Mouse (Mus musculus) thymus, adult 2 months (tissue): Measurements from ENCODE around the gene Ppp1r10. TPM values are rescaled to one million over a fixed set of nuclear protein-coding genes. Genes with fewer than 3 reads are reported as not detected.

ENCODE experiments used
- DNase-seq: peaks from one replicate; pipeline ENCODE4 v3.0.0; 2021
- H3K27ac ChIP-seq: fragments of 200-500 bp; 2 replicates; pipeline ENCODE4 v1.5.1; 2012; ENCODE audit warnings: low read length, control low read depth; ENCODE audit not compliant: control insufficient read depth, insufficient read depth
- H3K27me3 ChIP-seq: fragments of 200-500 bp; 2 replicates; pipeline ENCODE4 v1.6.1; 2012; ENCODE audit warnings: mild to moderate bottlenecking, low read length, moderate library complexity, mixed read lengths; ENCODE audit not compliant: control insufficient read depth, insufficient read depth
- H3K36me3 ChIP-seq: fragments of 200-500 bp; 2 replicates; pipeline ENCODE4 v1.6.1; 2012; ENCODE audit warnings: mild to moderate bottlenecking, low read length, moderate library complexity; ENCODE audit not compliant: control insufficient read depth, insufficient read depth
- H3K4me1 ChIP-seq: fragments of 200-500 bp; replicated peaks from 2 replicates; pipeline ENCODE4 v1.6.1; 2012; ENCODE audit warnings: low read length; ENCODE audit not compliant: control insufficient read depth, insufficient read depth
- H3K4me3 ChIP-seq: fragments of 200-500 bp; 2 replicates; pipeline ENCODE4 v1.5.1; 2012; ENCODE audit warnings: mild to moderate bottlenecking, low read length, control low read depth, moderate library complexity; ENCODE audit not compliant: control insufficient read depth, insufficient read depth
- CTCF ChIP-seq: fragments of 200-500 bp; IDR thresholded peaks from 2 replicates; pipeline ENCODE4 v1.5.1; 2012; ENCODE audit warnings: mild to moderate bottlenecking, control low read depth, low read length, moderate library complexity, borderline replicate concordance; ENCODE audit not compliant: control insufficient read depth, poor library complexity, insufficient read depth; ENCODE audit errors: extremely low read depth
- POLR2A ChIP-seq: fragments of 200-500 bp; IDR thresholded peaks from 2 replicates; pipeline ENCODE4 v1.6.1; 2012; ENCODE audit warnings: mild to moderate bottlenecking, low read length, control low read depth, moderate library complexity; ENCODE audit not compliant: control insufficient read depth, poor library complexity, insufficient read depth; ENCODE audit errors: extremely low read depth
- WGBS: fragments of 180-500 bp; shearing (Covaris S2); methylation state at CpG from one replicate; pipeline ENCODE4 v1.1.7; 2018; 5-methylcytosine and 5-hydroxymethylcytosine counted together
- polyA plus RNA-seq: library from polyadenylated mRNA; depleted of rRNA; stranded (reverse); fragments of >200 nt; gene quantifications from 2 replicates; pipeline ENCODE4 v1.2.3, GENCODE M21; 2012

The Ppp1r10 gene
- polyA plus RNA-seq, 1 experiment, result 63.0 TPM

- H3K27ac ChIP-seq, result no peak overlapping the region
- TF ChIP-seq POLR2A (no peak), CTCF (no peak)
- no peaks in the 10 kb centered on the region for H3K27me3 ChIP-seq
- H3K4me1 ChIP-seq, result peaks cover 7% of the 10 kb centered on the region
- H3K36me3 ChIP-seq, result peaks cover 44% of the 10 kb centered on the region
- no peak for DNase-seq
- H3K4me3 ChIP-seq, result no peak overlapping the region
- whole genome bisulfite sequencing, result 97% methylated on average over 17 of the region's 17 CpGs
Measured at GRCm38 (mm10) chr17:35882924-35883323, 33.3 kb upstream of the Ppp1r10 start.

DNA sequence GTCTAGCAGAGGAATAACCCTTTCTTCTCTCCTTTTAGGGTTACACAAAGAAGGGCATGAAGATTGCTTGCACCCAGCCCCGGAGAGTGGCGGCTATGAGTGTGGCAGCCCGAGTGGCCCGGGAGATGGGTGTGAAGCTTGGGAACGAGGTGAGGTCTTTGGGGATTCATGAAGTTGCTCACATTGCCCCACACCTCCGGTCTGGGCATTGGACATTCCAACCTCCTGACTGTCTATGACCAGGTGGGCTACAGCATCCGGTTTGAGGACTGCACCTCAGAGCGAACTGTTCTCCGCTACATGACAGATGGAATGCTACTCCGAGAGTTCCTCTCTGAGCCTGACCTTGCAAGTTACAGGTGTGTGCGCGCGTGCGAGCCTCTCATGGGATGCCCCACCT is 32.5 kb upstream of the Ppp1r10 start:
- no peak overlapping the region for H3K4me3 ChIP-seq
- no peak overlapping the region for H3K27ac ChIP-seq
- no peak for TF ChIP-seq CTCF
- TF ChIP-seq POLR2A, result no peak
- WGBS, result 99% methylated on average over 14 of the region's 14 CpGs
- H3K4me1 ChIP-seq, result peaks cover 7% of the 10 kb centered on the region
- H3K36me3 ChIP-seq, result peaks cover 52% of the 10 kb centered on the region
- DNase-seq, result no peak
- H3K27me3 ChIP-seq, result no peaks in the 10 kb centered on the region

DNA sequence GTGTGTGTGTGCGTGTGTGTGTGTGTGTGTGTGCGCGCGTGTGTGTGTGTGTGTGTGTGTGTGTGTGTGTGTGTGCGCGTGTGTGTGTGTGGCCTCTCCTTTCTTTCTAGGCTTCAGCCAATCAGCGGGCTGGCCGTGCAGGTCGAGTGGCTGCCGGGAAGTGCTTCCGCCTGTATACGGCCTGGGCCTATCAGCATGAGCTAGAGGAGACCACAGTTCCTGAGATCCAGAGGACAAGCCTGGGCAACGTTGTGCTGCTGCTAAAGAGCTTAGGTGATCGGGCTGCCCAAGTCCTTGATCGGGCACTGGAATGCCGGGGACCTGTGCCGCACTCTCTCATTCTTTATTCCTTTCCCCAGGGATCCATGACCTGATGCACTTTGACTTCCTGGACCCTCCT is 28.5 kb upstream of the Ppp1r10 start:
- no peak overlapping the region for H3K27ac ChIP-seq
- H3K27me3 ChIP-seq, result no peaks in the 10 kb centered on the region
- no peak overlapping the region for H3K4me3 ChIP-seq
- 96% methylated on average over 9 of the region's 17 CpGs for WGBS
- no peak for TF ChIP-seq POLR2A
- no peak for TF ChIP-seq CTCF
- no peak for DNase-seq
- H3K36me3 ChIP-seq, result peaks cover 86% of the 10 kb centered on the region
- no peaks in the 10 kb centered on the region for H3K4me1 ChIP-seq

- Histone ChIP-seq H3K36me3 (peaks cover 14% of the 10 kb centered on the region), H3K27ac (peak within 1 kb of the TSS; percentile 62), H3K4me1 (peaks cover 14% of the 10 kb centered on the region), H3K4me3 (peak within 1 kb of the TSS; percentile 98), H3K27me3 (no peaks in the 10 kb centered on the region)
- under 1% methylated on average over 86 of the region's 86 CpGs for WGBS
- peak; percentile 91 for DNase-seq
- TF ChIP-seq POLR2A (peak; percentile 41; the same call in 1 of the 2 replicates), CTCF (0 out of 2 replicates have a peak, but pooled peaks have one; percentile 25)
Measured at GRCm38 (mm10) chr17:35896781-35897643, 19.2 kb upstream of the Ppp1r10 start, which contains the start of gene 2310061I04Rik. TSS of gene 2310061I04Rik (minus strand) at chr17:35897431.

GRCm38 (mm10) chr17:35897644-35898573 is 18.3 kb upstream of the Ppp1r10 start:
- TF ChIP-seq POLR2A (no peak), CTCF (no peak)
- Histone ChIP-seq H3K4me3 (0 out of 2 replicates have a peak overlapping the region, but pooled peaks have one; percentile 2), H3K4me1 (peaks cover 16% of the 10 kb centered on the region), H3K27ac (peak overlapping the region; percentile 62), H3K27me3 (no peaks in the 10 kb centered on the region), H3K36me3 (peaks cover 6% of the 10 kb centered on the region)
- WGBS, result 28% methylated on average over 23 of the region's 23 CpGs
- no peak for DNase-seq

DNA sequence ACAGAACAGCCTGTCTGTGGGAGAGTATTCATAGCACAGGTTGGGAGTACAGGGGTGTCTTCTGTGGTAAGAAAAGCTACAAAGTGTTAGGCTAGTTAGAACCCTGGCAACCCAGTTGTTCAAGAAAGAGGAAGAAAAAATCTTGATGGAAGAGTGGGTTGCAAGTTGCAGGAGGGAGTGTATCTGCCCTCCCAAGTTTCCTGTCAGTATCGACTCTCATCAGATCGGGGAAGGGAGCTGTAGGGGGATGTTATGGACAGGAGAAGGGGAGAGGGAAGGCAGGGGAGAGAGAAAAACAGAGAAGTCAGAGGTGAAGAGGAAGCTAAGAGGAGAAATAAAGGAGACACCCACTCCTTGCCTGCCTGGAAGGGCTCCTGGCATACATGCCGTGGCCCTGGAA is 15.6 kb upstream of the Ppp1r10 start:
- Histone ChIP-seq H3K4me3 (no peak overlapping the region), H3K27ac (no peak overlapping the region), H3K4me1 (peaks cover 26% of the 10 kb centered on the region), H3K36me3 (no peaks in the 10 kb centered on the region), H3K27me3 (no peaks in the 10 kb centered on the region)
- WGBS, result 48% methylated on average over 3 of the region's 3 CpGs
- no peak for TF ChIP-seq CTCF
- TF ChIP-seq POLR2A, result no peak
- DNase-seq, result no peak
